Mouse (Mus musculus) activated CD4-positive, CD25-positive, alpha-beta regulatory T cell, adult 4 months (primary cell): ENCODE data around the gene Six4. TPM values are rescaled to one million over a fixed set of nuclear protein-coding genes. Genes with fewer than 3 reads are reported as not detected.
A peak's percentile ranks its signal among the peaks of the same experiment; 100 is the strongest.
"Not testable (repeated sequence)": the region's sequence is repeated elsewhere in the genome, so short reads cannot be mapped to it uniquely, and the experiment has no call there.

ENCODE experiments used
- ATAC-seq: one replicate; pipeline ENCODE4 v1.8.0; 2017
- polyA plus RNA-seq, 2 experiments: library from polyadenylated mRNA; unstranded; fragments of 100-300 nt; shearing (Covaris generic); gene quantifications; one replicate each; pipeline ENCODE4 v1.2.1; 2017

The Six4 gene
- polyA plus RNA-seq, 2 experiments from 2014 or later: 0.34 TPM; not detected in 1

- no peak for ATAC-seq
Observed at GRCm38 (mm10) chr12:73087086-73087485, 26.2 kb downstream of the Six4 start.

DNA sequence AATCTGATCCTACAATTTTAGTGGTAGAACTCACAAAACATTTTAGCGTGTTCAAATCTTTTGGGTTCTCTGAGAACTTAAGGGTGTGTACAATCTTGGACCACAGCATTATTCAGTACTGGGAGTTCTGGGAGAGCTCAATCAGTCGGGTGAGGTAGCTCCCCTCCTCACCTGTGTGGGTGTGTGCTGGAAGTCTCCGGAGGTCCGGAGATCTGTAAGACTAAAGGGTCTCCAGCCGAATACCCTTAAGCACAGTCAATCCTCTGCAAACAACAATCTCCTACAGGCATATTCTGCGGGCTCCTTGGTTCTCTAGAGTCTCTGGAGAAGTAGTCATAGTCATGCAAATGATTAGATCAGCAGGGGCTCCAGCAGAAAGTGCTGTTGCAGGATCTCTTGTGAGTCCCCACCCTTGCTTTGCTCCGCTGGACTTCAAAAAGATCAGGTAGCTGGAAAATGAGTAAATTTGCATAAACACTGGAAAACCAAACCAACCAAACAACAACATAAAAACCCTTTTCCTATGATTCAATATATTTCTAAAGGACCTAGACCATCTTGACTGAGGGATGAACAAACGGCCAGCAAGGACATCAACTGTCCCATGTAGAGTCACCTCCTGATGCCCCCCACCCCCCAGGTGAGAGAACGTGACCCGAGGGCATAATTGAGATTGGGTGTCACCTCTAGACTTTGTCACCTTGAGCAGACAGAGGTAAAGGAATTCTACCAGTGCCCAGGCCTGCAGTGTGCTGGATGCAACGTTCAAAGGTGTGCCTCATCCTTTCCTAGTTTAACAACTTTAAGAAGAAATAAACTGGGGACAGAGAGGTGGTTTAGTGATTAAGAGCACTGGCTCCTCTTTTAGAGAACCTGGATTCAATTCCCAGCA lies 27.3 kb downstream of the Six4 start:
- ATAC-seq: no peak

DNA sequence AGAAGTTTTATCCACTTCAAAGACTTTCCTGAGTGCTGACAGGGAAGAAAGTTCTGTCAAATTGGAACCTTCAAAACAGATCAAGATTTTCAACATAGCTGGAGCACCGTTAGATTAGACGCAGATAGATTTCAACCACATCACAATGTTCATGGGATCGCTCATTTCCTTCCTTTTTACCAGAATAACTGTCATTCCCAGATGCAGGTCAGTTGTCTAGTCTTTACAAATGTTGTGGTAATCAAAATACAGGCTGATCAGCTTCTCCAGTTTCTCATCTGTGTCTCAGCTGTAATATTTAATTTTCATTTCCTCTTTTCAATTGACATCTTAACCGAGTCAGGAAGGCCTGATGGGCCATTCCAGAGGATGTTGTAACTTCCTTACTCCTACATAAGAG lies 29.5 kb downstream of the Six4 start:
- no peak for ATAC-seq

- not testable (repeated sequence) for ATAC-seq
Observed at GRCm38 (mm10) chr12:73081828-73082227, 31.4 kb downstream of the Six4 start.

GRCm38 (mm10) chr12:73060805-73061410 lies 52.3 kb downstream of the Six4 start:
- ATAC-seq: no peak

GRCm38 (mm10) chr12:73057492-73057891 lies 55.8 kb downstream of the Six4 start:
- no peak for ATAC-seq

DNA sequence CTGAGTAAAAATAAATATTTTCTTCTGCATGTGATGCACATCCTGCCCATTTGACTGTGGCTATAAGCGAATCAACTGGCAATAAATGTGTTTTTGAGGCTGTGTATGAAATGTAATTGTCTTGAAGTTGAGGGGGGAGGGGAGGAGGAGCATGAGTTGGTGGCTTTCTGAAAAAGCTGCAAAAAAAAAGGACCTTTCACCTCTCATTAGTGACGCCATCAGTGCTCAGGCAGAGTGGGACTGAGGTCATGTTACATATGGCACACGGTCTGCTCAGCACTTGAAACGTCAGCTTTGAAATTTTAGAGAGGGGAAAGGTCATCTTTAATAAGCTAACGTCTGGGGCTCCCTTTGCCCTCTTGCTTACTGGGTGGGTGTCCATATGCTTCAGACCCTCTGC lies 57.8 kb downstream of the Six4 start:
- ATAC-seq: no peak

GRCm38 (mm10) chr12:73054576-73055185 lies 58.6 kb downstream of the Six4 start:
- no peak for ATAC-seq

DNA sequence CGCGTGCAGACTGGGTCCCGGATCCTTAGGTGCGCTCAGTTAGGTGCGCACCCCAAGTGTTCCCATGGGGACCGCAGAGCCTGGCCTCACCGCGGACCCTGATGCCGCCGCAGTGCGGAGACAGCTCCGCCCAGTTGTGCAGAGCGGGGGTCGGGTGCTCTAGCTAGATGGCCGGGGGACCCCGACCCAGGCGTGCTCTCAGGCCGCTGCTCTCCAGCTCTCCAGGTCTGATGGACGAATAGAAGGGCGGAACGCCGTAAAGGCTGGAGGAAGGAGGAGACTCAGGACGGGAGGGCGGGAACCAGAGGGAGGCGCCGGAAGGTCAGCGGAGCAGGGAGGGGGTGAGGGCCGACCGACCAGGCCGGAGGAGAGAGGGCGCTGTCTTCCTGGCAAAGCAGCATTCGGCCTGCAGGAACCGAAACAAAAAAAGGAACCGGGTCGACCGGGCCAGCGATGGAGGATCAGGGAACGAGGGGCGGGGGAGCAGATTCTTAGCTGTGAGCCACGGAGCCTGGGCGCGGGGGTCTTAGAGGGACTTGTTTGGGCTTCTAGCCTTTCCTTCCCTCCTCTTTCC lies 59.5 kb downstream of the Six4 start, which contains the start of gene Six1:
Gene Six1 (minus strand): TSS at position 220 of the 574 bp plus-strand sequence.
- ATAC-seq: peak; percentile 34

DNA sequence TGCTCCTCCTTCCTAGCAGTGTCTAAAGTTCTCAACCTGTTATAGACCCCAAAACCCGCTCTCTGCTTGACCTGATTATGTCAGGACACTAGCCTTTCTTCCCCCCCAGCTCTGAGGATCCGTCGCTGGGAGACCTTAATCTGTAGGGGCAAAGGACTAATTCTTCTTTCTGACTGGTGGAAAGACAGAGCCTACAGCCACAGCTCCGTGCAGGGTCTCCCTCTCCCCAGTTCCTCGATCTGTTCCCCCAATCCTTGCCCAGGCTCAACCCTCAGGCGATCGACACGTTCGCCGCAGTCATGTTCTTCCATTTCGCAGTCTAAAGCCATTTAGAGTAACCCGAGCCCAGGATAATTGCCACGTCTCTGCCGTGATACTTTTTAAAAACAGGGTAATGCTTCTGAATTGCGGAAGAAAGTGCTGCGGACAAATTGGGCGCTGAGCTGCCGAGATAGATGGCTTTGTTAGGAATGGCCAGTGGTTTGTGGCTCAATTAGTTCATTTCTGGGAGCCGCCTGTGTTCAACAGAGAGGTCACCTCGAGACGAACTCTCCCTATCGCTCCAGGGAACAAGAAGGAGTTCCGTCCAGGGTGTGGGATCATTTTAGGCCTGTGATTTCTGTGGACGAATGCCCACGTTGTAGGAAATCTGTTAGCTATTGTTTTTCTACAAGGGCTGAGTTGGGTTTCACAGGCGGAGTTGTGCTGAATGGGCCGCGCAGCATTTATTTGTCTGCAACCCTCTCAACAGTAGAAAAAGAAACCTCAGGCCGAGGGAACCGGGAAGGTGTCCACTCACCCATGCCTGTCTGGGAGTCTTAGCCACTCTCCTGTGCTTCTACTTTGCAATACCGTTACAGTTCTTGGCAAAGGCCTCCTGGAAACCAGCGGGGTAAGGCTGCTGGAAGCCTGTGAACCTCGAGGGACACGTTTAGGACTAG lies 60.3 kb downstream of the Six4 start:
- no peak for ATAC-seq

GRCm38 (mm10) chr12:73052036-73052650 lies 61.1 kb downstream of the Six4 start:
- ATAC-seq: no peak

DNA sequence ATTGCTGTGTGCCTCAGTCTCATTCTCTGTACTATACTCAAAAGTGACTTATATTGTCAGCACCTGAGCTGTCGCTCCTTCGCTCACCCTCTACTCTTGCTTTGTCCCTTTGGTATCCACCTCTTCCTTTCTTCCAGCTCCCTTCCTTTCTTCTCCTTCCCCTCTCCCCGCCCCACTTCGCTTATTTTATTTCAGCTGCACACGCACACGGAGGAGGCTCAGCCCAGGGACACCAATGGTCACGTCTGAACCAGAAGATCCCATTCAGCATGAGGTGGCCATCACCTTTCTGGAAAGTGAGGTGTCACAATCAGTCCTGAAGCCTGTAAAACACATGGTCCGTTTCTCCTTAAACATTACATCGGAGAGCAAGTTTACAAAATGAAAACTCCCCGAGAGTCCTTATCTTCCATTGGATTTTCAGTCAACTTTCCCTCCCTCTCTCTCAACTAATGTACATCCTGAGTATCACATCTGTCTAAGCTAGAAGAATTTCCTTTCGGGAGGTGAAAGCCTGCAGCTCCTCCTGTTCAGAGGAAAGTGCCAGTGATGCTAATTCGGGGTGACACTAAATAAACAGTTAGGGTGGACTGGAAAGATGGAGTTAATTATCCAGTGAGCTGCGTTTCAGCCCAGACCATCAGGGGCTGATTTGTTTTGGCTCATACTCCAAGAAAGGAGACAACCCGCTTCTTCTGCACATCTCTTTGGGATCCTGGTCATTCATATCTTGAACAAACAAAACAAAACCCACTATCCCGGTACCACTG lies 62.3 kb downstream of the Six4 start:
- no peak for ATAC-seq

DNA sequence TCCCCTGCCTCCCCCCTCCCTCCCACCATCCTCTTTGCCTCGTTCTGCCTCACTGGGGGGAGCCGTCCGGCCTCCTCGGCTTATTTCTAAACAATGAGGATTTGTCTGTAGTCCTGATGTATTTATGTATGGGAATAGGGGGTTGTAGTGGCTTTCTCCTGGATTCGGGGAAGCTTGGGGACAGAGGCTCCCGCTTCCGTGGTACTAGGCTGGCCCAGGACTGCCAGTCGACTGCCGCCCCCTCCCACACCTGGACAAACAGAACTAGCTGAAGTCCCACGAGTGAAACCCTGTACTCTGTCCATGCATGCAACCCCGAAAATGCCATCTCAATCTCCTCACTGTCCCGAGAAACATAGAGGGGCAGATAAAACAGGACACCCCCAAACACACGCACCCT lies 63.0 kb downstream of the Six4 start:
- no peak for ATAC-seq

Other genes with a start within 250 kb of the Six4 start
- gene Six6, start 173.6 kb downstream of the Six4 start, polyA plus RNA-seq: under 1 TPM in 1 of 2 experiments, not detected in 1; 0.13 TPM
- under 1 TPM in 1 of 2 experiments, not detected in 1; 0.40 TPM for gene 4930447C04Rik, start 172.7 kb downstream of the Six4 start, polyA plus RNA-seq
- gene Six1, start 59.6 kb downstream of the Six4 start, polyA plus RNA-seq: not detected
- gene Mnat1, start 10.3 kb upstream of the Six4 start, polyA plus RNA-seq: 10 to 100 TPM; 30.1 to 33.1 TPM
- gene Trmt5, start 173.3 kb upstream of the Six4 start, polyA plus RNA-seq: 10 to 100 TPM; 14.9 to 20.9 TPM
- gene Slc38a6, start 173.3 kb upstream of the Six4 start, polyA plus RNA-seq: 1 to 10 TPM; 5.5 to 8.7 TPM